Mouse (Mus musculus) spleen, adult 12 weeks (tissue): ENCODE data around the gene Hist1h4h.
"Not testable (repeated sequence)": the region's sequence is repeated elsewhere in the genome, so short reads cannot be mapped to it uniquely, and the experiment has no call there.

Experiments used
- DNase-seq: peaks from one replicate; pipeline ENCODE4 v3.0.0; 2022; ENCODE audit warnings: low spot score

Gene Hist1h4h

DNA sequence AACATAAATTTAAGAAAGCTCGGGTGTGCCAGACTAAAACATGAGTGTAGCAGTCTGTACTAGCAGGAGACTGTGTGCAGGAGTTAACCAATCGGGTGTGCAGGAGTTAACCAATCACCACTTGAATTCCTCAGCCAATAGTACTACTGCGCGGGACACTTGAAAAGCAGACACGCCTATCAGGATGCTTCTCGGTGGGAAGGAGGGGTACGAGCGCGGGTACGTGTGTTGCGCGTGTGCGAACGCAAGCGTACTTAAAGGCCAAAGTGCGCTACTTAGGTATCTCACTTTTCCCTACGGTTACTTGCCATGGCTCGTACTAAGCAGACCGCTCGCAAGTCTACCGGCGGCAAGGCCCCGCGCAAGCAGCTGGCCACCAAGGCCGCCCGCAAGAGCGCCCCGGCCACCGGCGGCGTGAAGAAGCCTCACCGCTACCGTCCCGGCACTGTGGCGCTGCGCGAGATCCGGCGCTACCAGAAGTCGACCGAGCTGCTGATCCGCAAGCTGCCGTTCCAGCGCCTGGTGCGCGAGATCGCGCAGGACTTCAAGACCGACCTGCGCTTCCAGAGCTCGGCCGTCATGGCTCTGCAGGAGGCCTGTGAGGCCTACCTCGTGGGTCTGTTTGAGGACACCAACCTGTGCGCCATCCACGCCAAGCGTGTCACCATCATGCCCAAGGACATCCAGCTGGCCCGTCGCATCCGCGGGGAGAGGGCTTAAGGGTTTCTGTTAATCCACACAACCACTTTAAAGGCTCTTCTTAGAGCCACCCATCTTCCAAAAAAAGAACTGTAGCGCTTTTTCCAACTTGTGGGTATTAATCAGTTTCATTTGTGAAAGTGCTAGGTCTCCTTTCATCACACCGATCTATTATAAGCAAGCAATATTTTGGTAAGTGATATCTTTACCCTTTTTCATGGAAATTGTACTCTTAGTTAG is 4.6 kb downstream of the Hist1h4h start, which contains the start of gene Hist1h3g:
Hist1h3g (plus strand) TSS at position 286 of the 939 bp plus-strand sequence.
- DNase-seq, result peak; percentile 80

DNA sequence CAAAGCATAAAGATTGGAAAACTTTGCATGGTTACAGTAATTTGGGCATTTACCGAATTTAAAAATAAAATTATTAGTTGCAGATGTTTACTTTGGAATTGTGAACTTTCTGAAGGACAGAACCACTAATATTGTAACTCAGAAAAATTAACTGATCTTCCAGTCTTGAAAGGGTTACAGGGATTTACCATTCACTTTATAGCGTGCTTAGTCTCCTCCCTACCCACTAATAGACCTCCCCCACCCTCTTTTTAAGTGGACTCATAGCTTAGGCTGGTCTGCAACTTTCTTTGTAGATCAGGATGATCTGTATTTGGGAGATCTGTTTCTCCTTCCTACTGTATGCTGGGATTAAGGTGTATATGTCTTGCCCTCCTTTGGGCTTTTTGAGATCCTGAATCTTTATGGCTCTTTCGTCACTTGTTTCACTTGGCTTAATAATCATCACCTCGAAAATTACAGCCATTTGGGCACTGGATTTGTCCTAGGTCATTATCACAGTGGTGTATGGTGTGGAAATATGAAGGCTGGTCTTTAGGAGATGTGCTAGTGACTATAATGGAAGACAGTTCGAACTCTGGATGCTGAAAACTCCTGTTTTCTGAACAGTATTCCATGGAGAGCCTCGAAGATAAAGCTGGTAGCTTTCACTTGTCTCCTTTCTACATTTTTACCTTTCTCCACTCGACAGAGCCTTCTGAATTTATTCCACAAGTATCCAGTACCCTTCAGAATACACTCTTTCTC is 5.4 kb downstream of the Hist1h4h start:
- DNase-seq, result no peak

- DNase-seq, result no peak
Observed at GRCm38 (mm10) chr13:23537006-23537710, 6.3 kb downstream of the Hist1h4h start.

DNA sequence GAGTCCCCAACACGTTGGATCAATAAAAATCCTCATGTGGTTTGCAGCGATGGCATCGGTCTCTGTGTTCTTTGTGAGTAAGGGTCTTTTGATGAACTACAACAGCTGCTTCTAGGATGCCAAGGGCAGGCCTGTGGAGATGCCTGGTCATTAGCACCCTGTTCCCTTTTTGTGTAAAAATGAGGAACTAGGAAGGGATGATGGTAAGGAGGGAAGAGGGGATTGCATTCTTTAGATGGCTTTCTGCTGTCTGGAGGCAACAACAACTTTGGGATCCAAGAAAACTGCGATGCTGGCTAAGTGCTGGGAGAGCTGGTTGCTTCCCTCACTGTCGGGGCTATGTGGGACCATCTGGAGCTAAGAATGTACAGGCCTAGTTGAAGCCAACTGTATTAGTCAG is 7.4 kb downstream of the Hist1h4h start:
- no peak for DNase-seq

DNA sequence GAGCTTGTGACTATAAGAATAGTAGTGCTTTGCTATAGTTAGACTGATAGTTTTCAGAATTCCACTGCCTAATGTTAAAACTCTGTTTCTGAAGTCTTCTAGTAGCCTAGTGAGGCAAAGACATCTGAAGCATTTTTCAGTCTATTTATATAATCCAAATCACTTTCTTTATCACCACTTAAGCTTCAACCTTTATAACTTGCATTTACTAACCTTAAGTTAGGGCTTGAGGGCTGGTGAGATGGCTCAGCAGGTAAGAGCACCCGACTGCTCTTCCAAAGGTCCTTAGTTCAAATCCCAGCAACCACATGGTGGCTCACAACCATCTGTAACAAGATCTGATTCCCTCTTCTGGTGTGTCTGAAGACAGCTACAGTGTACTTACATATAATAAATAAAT is 9.0 kb downstream of the Hist1h4h start:
- not testable (repeated sequence) for DNase-seq

DNA sequence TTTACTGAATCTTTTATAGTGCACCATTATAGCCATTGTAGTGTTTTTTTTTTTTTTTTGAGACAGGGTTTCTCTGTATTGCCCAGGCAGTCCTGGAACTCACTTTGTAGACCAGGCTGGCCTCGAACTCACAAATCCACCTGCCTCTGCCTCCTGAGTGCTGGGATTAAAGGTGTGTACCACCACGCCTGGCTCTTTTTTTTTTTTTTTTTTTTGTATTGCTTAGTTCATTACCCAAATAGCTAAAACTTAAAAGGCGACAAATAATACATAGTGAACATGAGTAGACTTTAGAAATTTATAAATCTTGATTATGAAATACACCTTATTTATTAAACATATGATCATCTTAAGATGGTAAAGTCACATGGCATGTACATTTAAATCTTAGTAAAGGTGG is 10.6 kb downstream of the Hist1h4h start:
- DNase-seq, result no peak

- DNase-seq, result not testable (repeated sequence)
Observed at GRCm38 (mm10) chr13:23542225-23542980, 11.6 kb downstream of the Hist1h4h start.

DNA sequence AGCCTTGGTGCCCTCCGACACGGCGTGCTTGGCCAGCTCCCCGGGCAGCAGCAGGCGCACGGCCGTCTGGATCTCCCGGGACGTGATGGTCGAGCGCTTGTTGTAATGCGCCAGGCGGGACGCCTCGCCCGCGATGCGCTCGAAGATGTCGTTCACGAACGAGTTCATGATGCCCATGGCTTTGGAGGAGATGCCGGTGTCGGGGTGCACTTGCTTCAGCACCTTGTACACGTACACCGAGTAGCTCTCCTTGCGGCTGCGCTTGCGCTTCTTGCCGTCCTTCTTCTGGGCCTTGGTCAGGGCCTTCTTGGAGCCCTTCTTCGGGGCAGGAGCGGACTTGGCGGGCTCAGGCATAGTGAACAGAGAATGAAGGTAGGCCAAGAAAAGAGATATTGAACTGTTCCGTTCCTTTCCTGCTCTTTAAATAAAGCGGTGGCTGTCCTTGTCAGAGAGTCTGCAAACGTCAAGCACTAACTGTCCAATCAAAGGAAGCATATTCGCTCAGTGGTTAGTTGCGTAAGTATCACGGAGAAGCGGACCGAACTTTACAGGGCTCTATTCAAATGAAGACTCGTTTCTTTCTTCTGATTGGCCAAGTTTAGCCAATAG is 12.3 kb downstream of the Hist1h4h start, which contains the start of gene Hist1h2bh:
Hist1h2bh (minus strand) TSS at position 394 of the 609 bp plus-strand sequence.
- DNase-seq, result peak; percentile 77

DNA sequence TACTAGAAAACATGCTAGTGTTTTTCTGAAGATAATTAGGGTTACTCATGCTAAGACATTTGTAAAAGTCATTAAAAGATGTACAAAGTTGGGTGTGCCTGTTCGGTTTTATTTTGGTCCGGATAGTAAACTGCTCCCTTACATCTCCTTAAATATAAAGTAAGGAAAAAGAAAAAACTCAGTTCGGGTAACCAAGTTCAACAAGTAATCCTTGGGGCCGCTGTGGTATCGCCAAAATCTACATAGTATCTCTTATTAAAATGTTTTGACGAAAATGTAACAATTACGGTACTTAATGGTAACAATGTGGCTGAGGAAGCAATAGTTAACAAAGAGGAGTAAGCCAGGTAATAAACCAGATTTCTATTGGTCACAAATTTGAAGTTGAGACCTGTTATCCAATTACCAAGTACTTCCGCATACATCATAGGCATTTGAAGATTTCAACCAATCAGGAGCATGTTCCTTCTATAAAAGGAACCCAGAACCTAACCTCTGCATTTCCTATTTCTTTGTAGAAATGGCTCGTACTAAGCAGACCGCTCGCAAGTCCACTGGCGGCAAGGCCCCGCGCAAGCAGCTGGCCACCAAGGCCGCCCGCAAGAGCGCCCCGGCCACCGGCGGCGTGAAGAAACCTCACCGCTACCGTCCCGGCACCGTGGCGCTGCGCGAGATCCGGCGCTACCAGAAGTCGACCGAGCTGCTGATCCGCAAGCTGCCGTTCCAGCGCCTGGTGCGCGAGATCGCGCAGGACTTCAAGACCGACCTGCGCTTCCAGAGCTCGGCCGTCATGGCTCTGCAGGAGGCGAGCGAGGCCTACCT is 13.3 kb downstream of the Hist1h4h start, which contains the start of gene Hist1h3f:
Hist1h3f (plus strand) TSS at position 88 of the 822 bp plus-strand sequence.
- DNase-seq, result peak; percentile 79

DNA sequence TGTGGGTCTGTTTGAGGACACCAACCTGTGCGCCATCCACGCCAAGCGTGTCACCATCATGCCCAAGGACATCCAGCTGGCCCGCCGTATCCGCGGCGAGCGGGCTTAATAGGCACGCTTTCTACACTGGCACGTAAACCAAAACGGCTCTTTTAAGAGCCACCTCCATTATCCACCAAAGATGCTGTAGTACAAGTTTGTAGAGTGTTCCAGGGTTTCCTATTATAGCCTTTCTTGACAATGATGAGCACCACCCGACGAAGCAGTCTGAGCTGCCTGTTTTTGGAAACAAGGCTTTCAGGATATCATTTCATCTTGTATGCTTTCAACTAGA is 13.9 kb downstream of the Hist1h4h start:
- DNase-seq, result not testable (repeated sequence)

DNA sequence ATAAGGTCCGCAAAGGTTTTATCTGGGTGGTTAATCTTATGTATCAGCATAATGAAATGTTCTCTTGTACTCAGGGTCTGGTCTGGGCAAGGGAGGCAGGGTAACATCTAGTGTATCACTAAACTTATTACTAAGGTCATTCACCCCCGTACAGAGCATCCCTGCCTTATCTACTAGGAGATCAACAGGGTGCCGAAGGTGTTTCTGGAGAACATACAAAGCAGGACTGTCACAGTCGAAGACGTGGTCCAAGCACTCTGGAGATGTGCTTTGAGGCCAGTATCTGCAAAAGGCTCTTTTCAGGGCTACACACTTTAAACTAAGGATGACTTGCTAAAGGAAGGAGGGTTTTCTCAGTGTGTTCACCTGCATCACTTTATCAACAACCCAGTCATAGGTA is 15.8 kb downstream of the Hist1h4h start:
- DNase-seq, result no peak

DNA sequence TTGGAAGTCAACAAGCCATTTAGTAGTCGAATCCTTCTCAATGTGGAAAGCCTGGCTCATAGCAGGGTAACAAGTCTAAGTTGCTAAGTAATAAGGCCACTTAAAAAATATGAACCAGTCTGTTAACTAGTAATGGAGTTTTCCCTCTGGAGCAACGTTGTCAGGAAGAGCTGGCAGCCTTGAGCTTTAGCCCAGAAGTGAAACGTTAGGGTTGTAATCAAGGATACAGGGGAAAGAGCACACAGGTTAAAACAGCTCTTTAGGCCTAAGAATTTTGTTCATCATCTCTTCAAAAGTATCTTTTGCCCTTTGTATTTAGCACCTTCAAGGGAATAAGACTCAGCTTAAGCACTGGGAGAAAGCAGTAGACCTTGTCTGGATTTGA is 19.9 kb downstream of the Hist1h4h start:
- DNase-seq, result no peak

- DNase-seq, result peak; percentile 91
Observed at GRCm38 (mm10) chr13:23551146-23551834, 20.4 kb downstream of the Hist1h4h start, which contains the start of gene Hist1h4f. Gene Hist1h4f (minus strand): TSS chr13:23551648.

- DNase-seq, result no peak
Observed at GRCm38 (mm10) chr13:23551931-23552914, 21.4 kb downstream of the Hist1h4h start.

DNA sequence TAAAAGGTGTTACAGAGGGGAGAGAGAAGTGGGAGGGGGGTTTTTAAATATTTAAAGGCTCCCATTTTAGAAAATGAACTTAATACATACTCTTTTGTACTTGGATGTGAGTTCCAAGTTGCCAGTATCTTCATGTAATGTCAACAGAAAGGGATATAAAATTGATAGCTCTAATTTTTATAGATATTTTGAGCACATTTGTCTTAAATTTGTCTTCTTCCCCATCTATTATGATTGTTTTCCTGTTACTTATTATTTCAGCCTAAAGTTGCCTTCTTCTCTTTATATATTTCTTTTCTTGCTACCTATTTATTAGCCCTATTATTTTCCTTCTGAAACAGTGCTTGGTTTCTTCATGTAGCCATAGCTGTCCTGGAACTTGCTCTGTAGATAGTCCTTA is 22.1 kb downstream of the Hist1h4h start, which contains the start of gene Hist1h1d:
Hist1h1d (plus strand) TSS at position 301 of the 400 bp plus-strand sequence.
- no peak for DNase-seq

GRCm38 (mm10) chr13:23554393-23554792 is 23.5 kb downstream of the Hist1h4h start:
- DNase-seq, result no peak

DNA sequence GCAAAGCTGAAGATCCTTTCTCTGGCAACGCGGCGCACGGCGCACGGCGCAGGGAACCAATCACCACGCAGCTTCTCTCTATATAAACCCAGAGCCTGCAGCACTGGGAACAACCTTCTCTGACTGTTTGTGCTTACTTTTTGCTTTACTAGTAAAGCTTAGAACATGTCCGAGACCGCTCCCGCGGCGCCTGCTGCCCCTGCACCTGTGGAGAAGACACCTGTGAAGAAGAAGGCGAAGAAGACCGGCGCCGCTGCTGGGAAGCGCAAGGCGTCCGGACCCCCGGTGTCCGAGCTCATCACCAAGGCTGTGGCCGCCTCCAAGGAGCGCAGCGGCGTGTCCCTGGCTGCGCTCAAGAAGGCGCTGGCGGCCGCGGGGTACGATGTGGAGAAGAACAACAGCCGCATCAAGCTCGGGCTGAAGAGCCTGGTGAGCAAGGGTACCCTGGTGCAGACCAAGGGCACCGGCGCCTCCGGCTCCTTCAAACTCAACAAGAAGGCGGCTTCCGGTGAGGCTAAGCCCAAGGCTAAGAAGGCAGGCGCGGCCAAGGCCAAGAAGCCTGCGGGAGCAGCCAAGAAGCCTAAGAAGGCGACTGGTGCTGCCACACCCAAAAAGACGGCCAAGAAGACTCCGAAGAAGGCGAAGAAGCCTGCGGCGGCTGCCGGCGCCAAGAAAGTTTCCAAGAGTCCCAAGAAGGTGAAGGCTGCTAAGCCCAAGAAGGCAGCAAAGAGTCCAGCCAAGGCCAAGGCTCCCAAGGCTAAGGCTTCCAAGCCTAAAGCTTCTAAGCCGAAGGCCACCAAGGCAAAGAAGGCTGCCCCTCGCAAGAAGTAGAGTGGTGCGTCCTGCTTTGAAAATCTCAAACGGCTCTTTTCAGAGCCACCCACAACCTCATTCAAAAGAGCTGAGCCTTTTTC is 24.3 kb downstream of the Hist1h4h start:
- peak; percentile 86 for DNase-seq
